Mouse (Mus musculus) lung, adult 2 months (tissue): ENCODE measurements around the gene Ubqln3. TPM values are rescaled to one million over a fixed set of nuclear protein-coding genes. Genes with fewer than 3 reads are reported as not detected.

Experiments
- DNase-seq: peaks from one replicate; pipeline ENCODE4 v3.0.0; 2022
- H3K4me1 ChIP-seq: fragments of 200-500 bp; 2 replicates; pipeline ENCODE4 v1.6.1; 2011; ENCODE audit warnings: low read length; ENCODE audit not compliant: control insufficient read depth, insufficient read depth
- H3K4me3 ChIP-seq: fragments of 200-500 bp; replicated peaks from 2 replicates; pipeline ENCODE3; 2011; ENCODE audit warnings: low read depth, mild to moderate bottlenecking, control low read depth, low read length; ENCODE audit errors: extremely low read depth
- CTCF ChIP-seq: fragments of 200-500 bp; IDR thresholded peaks from 2 replicates; pipeline ENCODE4 v1.5.1; 2011; ENCODE audit warnings: mild to moderate bottlenecking, low read length, control low read depth; ENCODE audit not compliant: insufficient read depth
- POLR2A ChIP-seq: fragments of 200-500 bp; IDR thresholded peaks from 2 replicates; pipeline ENCODE4 v1.6.1; 2011; ENCODE audit warnings: low read depth, mild to moderate bottlenecking, control low read depth, low read length, borderline replicate concordance; ENCODE audit errors: extremely low read depth
- WGBS: fragments of 180-500 bp; shearing (Covaris S2); methylation state at CpG from one replicate; pipeline ENCODE4 v1.1.7; 2018; 5-methylcytosine and 5-hydroxymethylcytosine counted together
- polyA plus RNA-seq: library from polyadenylated mRNA; depleted of rRNA; stranded (reverse); fragments of >200 nt; gene quantifications from 2 replicates; pipeline ENCODE4 v1.2.3, GENCODE M21; 2012; rRNA removed

Gene Ubqln3
- polyA plus RNA-seq = not detected in 2 replicates

- WGBS = 64% methylated on average over 3 of the region's 3 CpGs
- no peak within 1 kb of the TSS for H3K4me3 ChIP-seq
- DNase-seq = no peak
- no peaks in the 10 kb centered on the region for H3K4me1 ChIP-seq
- no peak for TF ChIP-seq CTCF
- TF ChIP-seq POLR2A = no peak
Measured at GRCm38 (mm10) chr7:104143179-104143578, at the start of gene Ubqln3. Ubqln3 (minus strand) TSS chr7:104143279.

- no peaks in the 10 kb centered on the region for H3K4me1 ChIP-seq
- DNase-seq = no peak
- no peak overlapping the region for H3K4me3 ChIP-seq
- WGBS = 54% methylated on average over 9 of the region's 9 CpGs
- no peak for TF ChIP-seq CTCF
- no peak for TF ChIP-seq POLR2A
Measured at GRCm38 (mm10) chr7:104191275-104191674, 48.2 kb upstream of the Ubqln3 start.

- Histone ChIP-seq H3K4me3 (no peak within 1 kb of the TSS), H3K4me1 (no peaks in the 10 kb centered on the region)
- 79% methylated on average over 2 of the region's 2 CpGs for WGBS
- no peak for DNase-seq
- TF ChIP-seq POLR2A = no peak
- TF ChIP-seq CTCF = no peak
Measured at GRCm38 (mm10) chr7:104183292-104183691, 40.2 kb upstream of the Ubqln3 start, which contains the start of gene Olfr648. Olfr648 (minus strand) TSS chr7:104183392.

GRCm38 (mm10) chr7:104179074-104179473 is 36.0 kb upstream of the Ubqln3 start:
- DNase-seq = no peak
- Histone ChIP-seq H3K4me1 (no peaks in the 10 kb centered on the region), H3K4me3 (no peak overlapping the region)
- no peak for TF ChIP-seq POLR2A
- TF ChIP-seq CTCF = no peak
- 83% methylated on average over 1 of the region's 1 CpGs for WGBS

GRCm38 (mm10) chr7:104178422-104179054 is 35.5 kb upstream of the Ubqln3 start:
- H3K4me1 ChIP-seq = no peaks in the 10 kb centered on the region
- TF ChIP-seq POLR2A = no peak
- TF ChIP-seq CTCF = no peak
- H3K4me3 ChIP-seq = no peak overlapping the region
- no peak for DNase-seq
- 63% methylated on average over 5 of the region's 5 CpGs for WGBS

- H3K4me3 ChIP-seq = no peak overlapping the region
- no peaks in the 10 kb centered on the region for H3K4me1 ChIP-seq
- DNase-seq = no peak
- no peak for TF ChIP-seq CTCF
- TF ChIP-seq POLR2A = no peak
- WGBS = 66% methylated on average over 1 of the region's 1 CpGs
Measured at GRCm38 (mm10) chr7:104175085-104175484, 32.0 kb upstream of the Ubqln3 start.

- Histone ChIP-seq H3K4me1 (no peaks in the 10 kb centered on the region), H3K4me3 (no peak overlapping the region)
- 43% methylated on average over 6 of the region's 6 CpGs for WGBS
- no peak for TF ChIP-seq POLR2A
- no peak for TF ChIP-seq CTCF
- no peak for DNase-seq
Measured at GRCm38 (mm10) chr7:104169634-104170204, 26.6 kb upstream of the Ubqln3 start.

- WGBS = 65% methylated on average over 6 of the region's 6 CpGs
- no peak for DNase-seq
- H3K4me3 ChIP-seq = no peak overlapping the region
- no peak for TF ChIP-seq CTCF
- no peak for TF ChIP-seq POLR2A
- H3K4me1 ChIP-seq = no peaks in the 10 kb centered on the region
Measured at GRCm38 (mm10) chr7:104167105-104167504, 24.0 kb upstream of the Ubqln3 start.

- TF ChIP-seq CTCF (no peak), POLR2A (no peak)
Measured at GRCm38 (mm10) chr7:104150456-104150855, 7.4 kb upstream of the Ubqln3 start, which contains the start of gene Ubqlnl. Ubqlnl (minus strand) TSS chr7:104150556.

GRCm38 (mm10) chr7:104137305-104137704 is 5.8 kb downstream of the Ubqln3 start, which contains the start of gene Olfr643:
Olfr643 (minus strand) TSS chr7:104137405.
- WGBS = 66% methylated on average over 5 of the region's 5 CpGs
- TF ChIP-seq POLR2A = no peak
- no peak for TF ChIP-seq CTCF
- no peak within 1 kb of the TSS for H3K4me3 ChIP-seq
- no peak for DNase-seq
- no peaks in the 10 kb centered on the region for H3K4me1 ChIP-seq

More at GRCm38 (mm10) chr7:104150456-104150855, 7.4 kb upstream of the Ubqln3 start, which contains the start of gene Ubqlnl:
- whole genome bisulfite sequencing = 82% methylated on average over 2 of the region's 2 CpGs
- Histone ChIP-seq H3K4me1 (no peaks in the 10 kb centered on the region), H3K4me3 (no peak within 1 kb of the TSS)
- DNase-seq = no peak
